Mouse (Mus musculus) cortical plate, adult 2 months (tissue): Measurements from ENCODE around the gene Mylk4.

Experiments
- CTCF ChIP-seq: fragments of 200-500 bp; IDR thresholded peaks from 2 replicates; pipeline ENCODE4 v1.5.1; 2011; ENCODE audit warnings: mild to moderate bottlenecking, control low read depth, low read length; ENCODE audit not compliant: insufficient read depth; ENCODE audit errors: extremely low read depth
- POLR2A ChIP-seq: fragments of 200-500 bp; IDR thresholded peaks from 2 replicates; pipeline ENCODE4 v1.6.1; 2011; ENCODE audit warnings: mild to moderate bottlenecking, low read length, control low read depth; ENCODE audit not compliant: insufficient read depth; ENCODE audit errors: extremely low read depth

GRCm38 (mm10) chr13:32701564-32701963 is 82.2 kb downstream of the Mylk4 start:
- no peak for TF ChIP-seq CTCF
- no peak for TF ChIP-seq POLR2A
